Mouse (Mus musculus) erythroblast, embryonic 14.5 days (primary cell): ENCODE data around the gene Cgnl1. TPM values are rescaled to one million over a fixed set of nuclear protein-coding genes. Genes with fewer than 3 reads are reported as not detected.

Experiments
- H3K27me3 ChIP-seq: 2 replicates; pipeline ENCODE4 v1.6.1; 2012; ENCODE audit warnings: inconsistent platforms; ENCODE audit not compliant: control insufficient read depth
- H3K36me3 ChIP-seq: 2 replicates; pipeline ENCODE4 v1.6.1; 2012; ENCODE audit warnings: mild to moderate bottlenecking, inconsistent platforms; ENCODE audit not compliant: control insufficient read depth
- H3K4me1 ChIP-seq: 2 replicates; pipeline ENCODE4 v1.6.1; 2012; ENCODE audit warnings: inconsistent platforms; ENCODE audit not compliant: control insufficient read depth
- H3K4me3 ChIP-seq: replicated peaks from 2 replicates; pipeline ENCODE3; 2012; ENCODE audit warnings: moderate library complexity, mild to moderate bottlenecking, inconsistent platforms
- H3K9me3 ChIP-seq: 2 replicates; pipeline ENCODE4 v1.6.1; 2012; ENCODE audit warnings: low read length, inconsistent platforms, mixed read lengths; ENCODE audit not compliant: control insufficient read depth
- GATA1 ChIP-seq: IDR thresholded peaks from 2 replicates; pipeline ENCODE4 v1.6.1; 2012; ENCODE audit warnings: low read length, inconsistent platforms, mixed read lengths
- TAL1 ChIP-seq: IDR thresholded peaks from 3 replicates; pipeline ENCODE4 v1.6.1; 2012; ENCODE audit warnings: low read length, inconsistent platforms, mixed read lengths
- polyA plus RNA-seq: library from polyadenylated mRNA; stranded (reverse); fragments of >175 nt; gene quantifications from 2 replicates; pipeline ENCODE4 v1.2.3, GENCODE M21; 2012

Cgnl1 gene
- polyA plus RNA-seq, 1 experiment = not detected

DNA sequence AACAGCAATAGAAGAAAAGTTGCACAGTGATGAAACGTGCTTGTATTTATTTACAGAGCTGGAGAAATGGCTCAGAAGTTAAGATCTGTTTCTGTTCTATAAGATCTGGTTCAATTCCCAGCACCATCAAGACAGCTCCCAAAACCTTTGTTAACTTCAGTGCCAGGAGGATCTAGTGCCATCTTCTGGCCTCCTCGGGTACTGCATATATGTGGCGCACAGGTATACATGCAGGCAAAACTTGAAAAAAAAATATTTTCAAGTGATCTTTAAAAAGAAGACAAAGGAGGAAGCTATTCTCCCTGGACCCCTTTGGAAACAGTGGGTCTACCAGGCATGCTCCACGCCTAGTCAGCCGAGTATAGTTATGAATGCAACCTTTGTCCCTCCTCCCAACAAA, 936 bp upstream of the Cgnl1 start:
- H3K4me3 ChIP-seq = no peak overlapping the region

DNA sequence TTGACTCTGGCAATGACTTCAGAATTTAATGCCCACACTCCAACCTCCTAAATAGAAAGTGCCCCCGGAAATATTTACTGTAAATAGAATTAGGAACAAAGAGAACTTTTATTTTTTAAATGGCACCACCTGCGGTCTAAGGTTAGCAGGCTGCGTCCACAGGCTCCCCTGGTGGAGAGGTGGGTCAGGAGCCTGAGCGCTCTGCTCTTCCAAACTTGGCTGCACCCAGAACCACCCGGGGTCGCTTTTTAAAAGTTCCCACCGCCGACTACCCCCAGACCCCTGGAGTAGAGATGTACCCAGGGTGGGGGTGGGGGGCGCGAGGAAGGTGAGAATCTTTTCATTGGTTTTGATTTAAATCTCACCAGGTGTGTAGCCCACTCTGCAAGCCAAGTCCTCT, 918 bp downstream of the Cgnl1 start:
- peaks cover 3% of the 10 kb centered on the region; the same call in 1 of the 2 replicates for H3K9me3 ChIP-seq
- H3K4me1 ChIP-seq = peaks cover 2% of the 10 kb centered on the region
- no peaks in the 10 kb centered on the region for H3K36me3 ChIP-seq
- no peak overlapping the region for H3K4me3 ChIP-seq
- TF ChIP-seq GATA1 (no peak), TAL1 (no peak)
- H3K27me3 ChIP-seq = peaks cover 33% of the 10 kb centered on the region

More for the DNA sequence above, 936 bp upstream of the Cgnl1 start:
- TF ChIP-seq TAL1 (no peak), GATA1 (no peak)
- H3K9me3 ChIP-seq = peaks cover 9% of the 10 kb centered on the region
- peaks cover 2% of the 10 kb centered on the region for H3K4me1 ChIP-seq
- H3K36me3 ChIP-seq = no peaks in the 10 kb centered on the region
- peaks cover 33% of the 10 kb centered on the region for H3K27me3 ChIP-seq

DNA sequence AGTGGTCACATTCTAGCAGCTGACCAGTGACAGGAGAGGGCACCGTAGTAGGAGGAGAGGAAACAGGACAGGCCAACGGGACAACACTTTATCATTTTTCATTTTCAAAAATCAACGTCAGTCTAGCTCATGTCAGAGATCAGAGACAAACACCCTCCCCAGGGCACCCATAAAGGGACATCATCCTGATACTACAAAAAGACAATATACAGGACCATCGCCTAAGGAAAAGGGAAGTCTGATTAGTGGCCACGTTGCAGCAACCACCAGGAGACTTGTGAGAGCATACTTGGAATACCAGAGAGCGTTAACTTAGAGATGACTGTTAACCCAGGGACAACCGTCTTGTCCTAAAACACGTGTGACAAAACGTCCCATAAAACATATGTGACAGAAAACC, 1.7 kb downstream of the Cgnl1 start:
- Histone ChIP-seq H3K36me3 (no peaks in the 10 kb centered on the region), H3K27me3 (peaks cover 33% of the 10 kb centered on the region), H3K9me3 (peaks cover 3% of the 10 kb centered on the region; the same call in 1 of the 2 replicates), H3K4me1 (peaks cover 2% of the 10 kb centered on the region), H3K4me3 (no peak overlapping the region)
- no peak for TF ChIP-seq GATA1
- no peak for TF ChIP-seq TAL1

- Histone ChIP-seq H3K9me3 (peaks cover 3% of the 10 kb centered on the region; the same call in 1 of the 2 replicates), H3K36me3 (no peaks in the 10 kb centered on the region), H3K27me3 (peaks cover 33% of the 10 kb centered on the region), H3K4me3 (no peak overlapping the region), H3K4me1 (peaks cover 2% of the 10 kb centered on the region)
- TF ChIP-seq GATA1 (no peak), TAL1 (no peak)
Measured at GRCm38 (mm10) chr9:71768119-71768518, 3.3 kb downstream of the Cgnl1 start.

GRCm38 (mm10) chr9:71766902-71767301, 4.5 kb downstream of the Cgnl1 start:
- Histone ChIP-seq H3K9me3 (peaks cover 6% of the 10 kb centered on the region; the same call in 1 of the 2 replicates), H3K4me1 (peaks cover 2% of the 10 kb centered on the region), H3K27me3 (peaks cover 28% of the 10 kb centered on the region), H3K36me3 (no peaks in the 10 kb centered on the region), H3K4me3 (no peak overlapping the region)
- TF ChIP-seq TAL1 (no peak), GATA1 (no peak)

DNA sequence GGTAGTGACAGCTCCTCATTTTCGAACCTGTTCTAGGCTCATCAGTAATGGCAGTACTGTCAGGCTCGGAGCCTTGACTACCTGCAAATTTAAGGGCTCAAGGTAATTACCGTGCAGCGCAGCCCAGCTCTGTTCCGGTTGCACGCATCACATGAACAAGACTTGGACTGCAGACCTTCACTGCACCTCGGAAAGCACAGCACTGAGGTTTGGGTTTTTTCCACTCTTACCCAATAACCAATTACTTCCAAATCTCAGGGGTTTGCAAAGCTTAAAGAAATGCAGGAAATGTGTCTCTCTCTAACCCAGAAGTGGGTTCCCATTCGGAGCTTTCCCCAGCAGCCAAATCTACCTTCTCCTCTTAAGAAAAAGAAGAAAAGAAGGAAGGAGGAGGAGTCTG, 5.1 kb downstream of the Cgnl1 start:
- Histone ChIP-seq H3K4me1 (peaks cover 2% of the 10 kb centered on the region; the same call in 1 of the 2 replicates), H3K27me3 (peaks cover 23% of the 10 kb centered on the region), H3K36me3 (no peaks in the 10 kb centered on the region), H3K9me3 (peaks cover 5% of the 10 kb centered on the region; the same call in 1 of the 2 replicates), H3K4me3 (no peak overlapping the region)
- no peak for TF ChIP-seq TAL1
- TF ChIP-seq GATA1 = no peak

DNA sequence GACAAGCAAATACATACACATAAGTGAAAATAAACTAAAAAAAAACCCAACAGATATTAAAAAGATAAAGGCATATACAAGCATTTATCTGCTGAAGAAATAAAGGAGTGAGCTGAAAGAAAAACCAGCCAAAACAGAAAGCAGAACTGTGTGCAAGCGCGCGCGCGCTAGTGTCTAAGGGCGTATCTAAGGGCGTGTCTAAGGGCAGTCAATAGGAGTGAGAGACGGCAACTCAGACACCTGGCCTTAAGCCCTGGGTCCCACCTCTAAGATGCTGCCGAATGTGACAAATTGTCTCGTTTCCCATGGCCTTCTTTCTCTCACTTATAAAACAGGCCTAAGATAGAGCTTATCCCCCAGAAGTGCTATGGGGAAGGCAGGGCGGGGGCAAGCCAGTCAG, 6.9 kb downstream of the Cgnl1 start:
- no peak overlapping the region for H3K4me3 ChIP-seq
- no peaks in the 10 kb centered on the region for H3K4me1 ChIP-seq
- TF ChIP-seq GATA1 = no peak
- TF ChIP-seq TAL1 = no peak
- no peaks in the 10 kb centered on the region for H3K36me3 ChIP-seq
- H3K27me3 ChIP-seq = peaks cover 5% of the 10 kb centered on the region
- H3K9me3 ChIP-seq = peaks cover 5% of the 10 kb centered on the region; the same call in 1 of the 2 replicates

- Histone ChIP-seq H3K27me3 (no peaks in the 10 kb centered on the region; the same call in 1 of the 2 replicates), H3K4me3 (no peak overlapping the region), H3K9me3 (peaks cover 5% of the 10 kb centered on the region; the same call in 1 of the 2 replicates), H3K36me3 (no peaks in the 10 kb centered on the region), H3K4me1 (no peaks in the 10 kb centered on the region)
- TF ChIP-seq TAL1 = no peak
- TF ChIP-seq GATA1 = no peak
Measured at GRCm38 (mm10) chr9:71763273-71763672, 8.1 kb downstream of the Cgnl1 start.

DNA sequence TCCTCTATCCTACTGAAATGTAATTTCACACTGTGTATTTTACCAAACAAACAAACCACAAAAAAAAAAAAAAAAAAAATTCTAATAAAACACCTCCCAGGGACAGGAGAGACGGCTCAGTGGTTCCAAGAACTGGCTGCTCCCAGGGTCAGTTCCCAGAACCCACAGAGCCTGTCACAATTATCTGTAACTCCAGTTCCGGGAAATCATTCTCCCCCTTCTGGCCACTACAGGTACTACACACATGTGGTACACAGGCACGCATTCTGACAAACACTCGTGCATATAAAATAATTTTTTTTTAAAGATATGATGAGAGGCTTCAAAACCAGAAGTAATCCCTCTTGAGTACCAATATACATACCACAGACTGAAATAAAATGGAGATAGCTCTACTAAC, 9.7 kb downstream of the Cgnl1 start:
- peaks cover 5% of the 10 kb centered on the region; the same call in 1 of the 2 replicates for H3K9me3 ChIP-seq
- H3K4me3 ChIP-seq = no peak overlapping the region
- no peaks in the 10 kb centered on the region for H3K27me3 ChIP-seq
- no peaks in the 10 kb centered on the region for H3K36me3 ChIP-seq
- H3K4me1 ChIP-seq = no peaks in the 10 kb centered on the region
- no peak for TF ChIP-seq GATA1
- no peak for TF ChIP-seq TAL1

GRCm38 (mm10) chr9:71760518-71761141, 10.8 kb downstream of the Cgnl1 start:
- Histone ChIP-seq H3K4me1 (no peaks in the 10 kb centered on the region), H3K9me3 (peaks cover 5% of the 10 kb centered on the region; the same call in 1 of the 2 replicates), H3K4me3 (no peak overlapping the region), H3K36me3 (no peaks in the 10 kb centered on the region), H3K27me3 (no peaks in the 10 kb centered on the region)
- TF ChIP-seq TAL1 (no peak), GATA1 (no peak)
